Mouse (Mus musculus) T-helper 2 cell (primary cell): Measurements from ENCODE around the gene Fscn2.
"Not testable (repeated sequence)": the region's sequence is repeated elsewhere in the genome, so short reads cannot be mapped to it uniquely, and the experiment has no call there.

ENCODE experiments used
- in situ Hi-C: fragments of 300-600 bp; cut with MboI, MseI; formaldehyde crosslinking; loops from one replicate; pipeline ENCODE4 v1.15.1; 2025; ENCODE audit warnings: high pct_unique_total_duplicates

The Fscn2 gene

GRCm38 (mm10) chr11:120345067-120345681 is 16.2 kb upstream of the Fscn2 start:
- in situ Hi-C loops: no loop called here

GRCm38 (mm10) chr11:120346383-120347034 is 14.8 kb upstream of the Fscn2 start:
- in situ Hi-C loops: not testable (repeated sequence)

- in situ Hi-C loops: no loop called here
Measured at GRCm38 (mm10) chr11:120347301-120347700, 14.0 kb upstream of the Fscn2 start.

- in situ Hi-C loops: no loop called here
Measured at GRCm38 (mm10) chr11:120347791-120348683, 13.3 kb upstream of the Fscn2 start, which contains the start of gene Actg1. Gene Actg1 (minus strand): TSS chr11:120348542.

- in situ Hi-C loops: no loop called here
Measured at GRCm38 (mm10) chr11:120348684-120349370, 12.5 kb upstream of the Fscn2 start.

GRCm38 (mm10) chr11:120349371-120349985 is 11.9 kb upstream of the Fscn2 start:
- in situ Hi-C loops: no loop called here

GRCm38 (mm10) chr11:120349986-120350702 is 11.2 kb upstream of the Fscn2 start:
- in situ Hi-C loops: loop anchor here (5.0 kb wide), 1 partner anchor 43 kb away; no protein-coding TSS in a partner anchor

- in situ Hi-C loops: loop anchor here (5.0 kb wide), 1 partner anchor 43 kb away; no protein-coding TSS in a partner anchor
Measured at GRCm38 (mm10) chr11:120350711-120351110, 10.6 kb upstream of the Fscn2 start.

- in situ Hi-C loops: loop anchor here (5.0 kb wide), 1 partner anchor 44 kb away; no protein-coding TSS in a partner anchor
Measured at GRCm38 (mm10) chr11:120351250-120352092, 9.9 kb upstream of the Fscn2 start.

- in situ Hi-C loops: loop anchor here (5.0 kb wide), 1 partner anchor 45 kb away; no protein-coding TSS in a partner anchor
Measured at GRCm38 (mm10) chr11:120352093-120352350, 9.3 kb upstream of the Fscn2 start.

GRCm38 (mm10) chr11:120352571-120353290 is 8.6 kb upstream of the Fscn2 start:
- in situ Hi-C loops: loop anchor here (5.0 kb wide), 1 partner anchor 45 kb away; no protein-coding TSS in a partner anchor

- in situ Hi-C loops: loop anchor here (5.0 kb wide), 1 partner anchor 46 kb away; no protein-coding TSS in a partner anchor
Measured at GRCm38 (mm10) chr11:120353500-120354303, 7.6 kb upstream of the Fscn2 start.

GRCm38 (mm10) chr11:120354304-120355276 is 6.7 kb upstream of the Fscn2 start:
- in situ Hi-C loops: loop anchor here (5.0 kb wide), 1 partner anchor 47 kb away; no protein-coding TSS in a partner anchor

- in situ Hi-C loops: no loop called here
Measured at GRCm38 (mm10) chr11:120355277-120356039, 5.9 kb upstream of the Fscn2 start.

GRCm38 (mm10) chr11:120356319-120356840 is 5.0 kb upstream of the Fscn2 start:
- in situ Hi-C loops: no loop called here

- in situ Hi-C loops: no loop called here
Measured at GRCm38 (mm10) chr11:120356900-120357299, 4.4 kb upstream of the Fscn2 start.
